Mouse (Mus musculus) midbrain, embryonic 15.5 days (tissue): Measurements from ENCODE around the gene Gm3278. TPM values are rescaled to one million over a fixed set of nuclear protein-coding genes. Genes with fewer than 3 reads are reported as not detected.
A peak's percentile ranks its signal among the peaks of the same experiment; 100 is the strongest.
"Not testable (repeated sequence)": the region's sequence is repeated elsewhere in the genome, so short reads cannot be mapped to it uniquely, and the experiment has no call there.

ENCODE experiments used
- ATAC-seq: fragments of 200-750 bp; cut with Nextera tagmentation; replicated peaks from 2 replicates; pipeline ENCODE4 v1.8.0; 2017; ENCODE audit warnings: moderate TSS enrichment
- H3K27ac ChIP-seq: fragments of 300-500 bp; sonication (generic); 2 replicates; pipeline ENCODE4 v1.5.1; 2015; ENCODE audit warnings: mild to moderate bottlenecking, inconsistent platforms
- H3K27me3 ChIP-seq: fragments of 300-500 bp; sonication (generic); replicated peaks from 2 replicates; pipeline ENCODE4 v1.6.1; 2015; ENCODE audit warnings: inconsistent platforms
- H3K36me3 ChIP-seq: fragments of 300-500 bp; sonication (generic); replicated peaks from 2 replicates; pipeline ENCODE4 v1.6.1; 2015; ENCODE audit warnings: inconsistent platforms
- H3K4me1 ChIP-seq: fragments of 300-500 bp; sonication (generic); 2 replicates; pipeline ENCODE4 v1.6.1; 2015; ENCODE audit warnings: inconsistent platforms
- H3K4me2 ChIP-seq: fragments of 300-500 bp; sonication (generic); 2 replicates; pipeline ENCODE4 v1.6.1; 2015; ENCODE audit warnings: inconsistent platforms, mild to moderate bottlenecking, moderate library complexity
- H3K4me3 ChIP-seq: fragments of 300-500 bp; sonication (generic); 2 replicates; pipeline ENCODE4 v1.5.1; 2015; ENCODE audit warnings: mild to moderate bottlenecking, inconsistent platforms
- H3K9ac ChIP-seq: fragments of 300-500 bp; sonication (generic); 2 replicates; pipeline ENCODE4 v1.6.1; 2015; ENCODE audit warnings: mild to moderate bottlenecking, inconsistent platforms
- H3K9me3 ChIP-seq: fragments of 300-500 bp; sonication (generic); 2 replicates; pipeline ENCODE4 v1.6.1; 2016; ENCODE audit warnings: inconsistent platforms
- WGBS: fragments of 180-500 bp; shearing (Covaris S2); methylation state at CpG from one replicate; pipeline ENCODE4 v1.1.7; 2015; ENCODE audit warnings: mixed read lengths; 5-methylcytosine and 5-hydroxymethylcytosine counted together
- polyA plus RNA-seq: library from polyadenylated mRNA; unstranded; fragments of >200 nt; fragmentation: Nextera tagmentation; extraction: Ambion mirVana; gene quantifications from 2 replicates; pipeline ENCODE4 v1.2.1, GENCODE M21; 2015

Gm3278 gene
- not detected in 2 replicates for polyA plus RNA-seq

DNA sequence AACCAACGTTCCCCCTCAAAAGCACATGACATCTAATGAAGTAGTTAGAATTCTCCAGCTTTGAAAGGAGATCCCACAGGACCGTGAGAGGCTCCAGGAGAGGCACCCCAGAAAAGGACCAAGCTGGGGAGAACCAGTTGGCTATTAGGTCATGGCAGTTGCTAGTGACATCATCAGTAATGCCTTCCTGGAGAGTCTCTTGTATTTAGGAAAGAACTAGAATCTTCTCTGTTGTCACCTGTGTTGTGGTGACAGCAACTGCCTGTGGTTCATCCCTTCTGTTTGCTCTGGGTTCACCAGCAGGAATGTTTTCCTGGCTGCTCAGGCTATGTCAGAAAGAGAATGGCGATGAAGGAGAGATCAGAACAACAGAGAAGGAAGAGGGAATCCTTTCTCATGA, at the start of gene Gm3278:
Gene Gm3278, plus strand, starts transcription at position 301 of the 400 bp plus-strand sequence.
- 82% methylated on average over 1 of the region's 3 CpGs for WGBS
- H3K27me3 ChIP-seq, ATAC-seq, H3K27ac ChIP-seq, H3K9ac ChIP-seq, H3K36me3 ChIP-seq, H3K4me2 ChIP-seq, H3K9me3 ChIP-seq, H3K4me3 ChIP-seq, H3K4me1 ChIP-seq: not testable (repeated sequence)

DNA sequence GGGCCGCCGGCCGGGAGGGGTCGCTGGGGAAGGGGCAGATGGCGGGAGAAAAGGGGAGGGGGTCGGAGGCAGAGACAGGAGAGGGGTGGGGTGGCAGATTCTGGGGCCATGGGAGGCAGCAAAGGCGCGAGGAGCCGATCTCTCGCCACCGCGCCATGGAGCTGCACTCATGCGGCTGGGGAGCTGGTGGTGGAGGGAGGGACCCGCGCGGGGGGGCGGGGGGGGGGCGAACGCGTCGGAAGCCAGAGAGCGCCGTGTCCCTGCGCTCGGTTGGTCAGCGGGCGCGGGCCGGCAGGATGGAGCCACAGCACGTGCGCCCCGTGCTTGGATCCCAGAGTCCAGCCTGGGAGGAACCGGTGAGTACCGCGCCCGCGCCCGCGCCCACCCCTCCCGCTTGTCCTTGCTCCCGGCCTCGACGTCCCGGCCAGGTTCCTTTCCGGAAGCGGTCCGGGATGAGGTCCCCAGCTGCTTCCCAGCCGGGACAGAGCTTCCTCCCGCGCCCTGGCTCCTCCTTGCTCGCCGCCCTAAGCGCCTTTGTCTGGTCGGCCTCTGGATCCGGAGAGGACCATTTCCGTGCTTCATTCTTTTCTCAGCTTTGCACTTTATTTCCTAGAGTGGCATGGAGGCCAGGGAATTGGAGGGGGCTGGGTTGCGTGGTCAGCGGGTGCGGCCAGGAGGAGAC, 36.8 kb upstream of the Gm3278 start, which contains the start of gene Gm3264:
Gene Gm3264, plus strand, starts transcription at position 278 of the 682 bp plus-strand sequence.
- H3K27ac ChIP-seq: peak within 1 kb of the TSS; percentile 58
- not testable (repeated sequence) for H3K9me3 ChIP-seq, H3K27me3 ChIP-seq, H3K36me3 ChIP-seq, H3K4me1 ChIP-seq, ATAC-seq
- WGBS: 7% methylated on average over 34 of the region's 59 CpGs
- peak within 1 kb of the TSS; percentile 48 for H3K4me3 ChIP-seq
- H3K9ac ChIP-seq: peak within 1 kb of the TSS; percentile 57
- peak within 1 kb of the TSS; percentile 49 for H3K4me2 ChIP-seq

Other genes starting within 250 kb of the Gm3278 start
- 1.0 and 1.4 TPM in 2 replicates for gene Gm3239, start 228.2 kb upstream of the Gm3278 start, polyA plus RNA-seq
- gene Gm7876, start 183.2 kb upstream of the Gm3278 start, polyA plus RNA-seq: not detected in 2 replicates
- gene Gm3252, start 165.6 kb upstream of the Gm3278 start, polyA plus RNA-seq: 3.3 and 3.4 TPM in 2 replicates
- not detected in 2 replicates for gene Gm9602, start 116.1 kb upstream of the Gm3278 start, polyA plus RNA-seq
- gene Gm3269, start 54.3 kb upstream of the Gm3278 start, polyA plus RNA-seq: not detected in 2 replicates
- gene Gm3264, start 36.8 kb upstream of the Gm3278 start, polyA plus RNA-seq: 4.4 and 5.2 TPM in 2 replicates
- not detected in 2 replicates for gene Gm8297, start 91.5 kb downstream of the Gm3278 start, polyA plus RNA-seq
- gene Gm3298, start 123.5 kb downstream of the Gm3278 start, polyA plus RNA-seq: 1.0 TPM in 1 of 2 replicates, not detected in the other
- not detected in 2 replicates for gene 4930555G01Rik, start 158.2 kb downstream of the Gm3278 start, polyA plus RNA-seq
- 10.7 and 12.0 TPM in 2 replicates for gene Gm8281, start 178.6 kb downstream of the Gm3278 start, polyA plus RNA-seq
- gene Gm8279, start 239.1 kb downstream of the Gm3278 start, polyA plus RNA-seq: not detected in 2 replicates